ENCODE assay signal across 25 mouse cellular contexts in the genomic region with DNA sequence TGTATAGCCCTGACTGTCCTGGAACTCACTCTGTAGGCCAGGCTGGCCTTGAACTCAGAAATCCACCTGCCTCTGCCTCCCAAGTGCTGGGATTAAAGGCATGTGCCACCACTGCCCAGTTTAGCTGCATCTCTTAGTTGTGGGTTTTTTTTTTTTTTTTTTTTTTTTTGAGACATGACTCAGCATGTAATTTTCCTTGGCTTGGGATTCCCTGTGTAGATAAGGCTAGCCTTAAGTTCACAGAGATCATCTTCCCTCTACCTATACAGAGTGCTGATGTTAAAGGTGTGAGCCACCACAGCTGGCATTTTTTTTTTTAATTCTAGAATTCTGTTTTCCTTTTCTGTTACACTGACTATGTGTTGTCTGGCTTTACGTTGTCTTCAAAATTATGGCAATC. TPM values are rescaled to one million over a fixed set of nuclear protein-coding genes. Genes with fewer than 3 reads are reported as not detected.
A peak's percentile ranks its signal among the peaks of the same experiment; 100 is the strongest.
DNase-seq lines count a peak whose midpoint lies in the region; ATAC-seq and TF ChIP-seq lines count a peak whose summit lies in the region.
"Had no signal": no experiment of that assay in that cellular context is flagged by ENCODE, and none has a peak within 500 bp of the region (broad histone marks: within the 10 kb centered on the region; RNA-seq: fewer than 3 reads in every experiment).

No protein-coding gene starts in this region.

- no peaks in the 10 kb centered on the region for H3K9me3 ChIP-seq in CH12.LX (replicated peaks; ENCODE audit: low read length)
- no peaks in the 10 kb centered on the region for H3K9me3 ChIP-seq in E14TG2a.4 (ENCODE audit: low read length)
- H3K9me3 ChIP-seq in erythroblast, embryonic 14.5 days (ENCODE audit: control insufficient read depth, low read length): no peaks in the 10 kb centered on the region
- no peaks in the 10 kb centered on the region for H3K9me3 ChIP-seq in midbrain, embryonic 13.5 days
- H3K9me3 ChIP-seq: forebrain, embryonic 13.5 days; midbrain, embryonic 10.5 days; neural tube, embryonic 12.5 days had no signal

- no peak overlapping the region for H3K9ac ChIP-seq in CH12.LX (ENCODE audit: insufficient read depth, low read depth)
- no peak overlapping the region for H3K9ac ChIP-seq in midbrain, embryonic 13.5 days (replicated peaks)
- H3K9ac ChIP-seq: forebrain, embryonic 13.5 days; hindbrain, embryonic 14.5 days; neural tube, embryonic 12.5 days had no signal

- DNase-seq in layer of hippocampus, adult 2 months (ENCODE audit: low spot score in 2 of 2): no peak
- no peak for DNase-seq in layer of hippocampus, postnatal 25 days (ENCODE audit: extremely low spot score in 1 of 2, low spot score in 1 of 2)
- no peak for DNase-seq in CH12.LX (ENCODE audit: extremely low read depth)
- no peak for DNase-seq in urinary bladder, adult 2 months (ENCODE audit: low spot score)
- DNase-seq in lung, postnatal 4 days: no peak
- DNase-seq: adrenal gland, postnatal 25 days; B cell, adult 2 months; cerebellum, adult 18-20 months; cerebellum, postnatal 14 days; gastrocnemius, postnatal 36 days; heart, postnatal 4 days; kidney, adult 9 months; kidney, postnatal 10 days; layer of hippocampus, adult 9-11 months; right cerebral cortex, adult 18-20 months; right cerebral cortex, postnatal 4 days had no signal

- TF ChIP-seq RAD21 in CH12.LX (IDR thresholded peaks at IDR 0.05; ENCODE audit: low read depth, low read length): no peak

- in situ Hi-C loops in CH12.LX (cut with MboI; ENCODE audit: low pct_ligation_motif_present, low pct_unique_long_range_greater_than_20kb, low sequenced_read_pairs): no loop called here

- no peak for TF ChIP-seq EP300 in CH12.LX (IDR thresholded peaks at IDR 0.05; ENCODE audit: low read length)

- H3K27me3 ChIP-seq in CH12.LX (replicated peaks): no peaks in the 10 kb centered on the region
- H3K27me3 ChIP-seq in E14TG2a.4 (ENCODE audit: insufficient read depth, low read length): no peaks in the 10 kb centered on the region
- H3K27me3 ChIP-seq in erythroblast, embryonic 14.5 days (ENCODE audit: control insufficient read depth): no peaks in the 10 kb centered on the region
- H3K27me3 ChIP-seq in midbrain, embryonic 13.5 days: no peaks in the 10 kb centered on the region
- H3K27me3 ChIP-seq: forebrain, embryonic 13.5 days; neural tube, embryonic 12.5 days had no signal

- H3K27ac ChIP-seq in layer of hippocampus, adult 2 months: peak overlapping the region; percentile 4; the same call in 1 of the 2 replicates
- H3K27ac ChIP-seq in CH12.LX (ENCODE audit: insufficient read depth, low read depth): no peak overlapping the region
- no peak overlapping the region for H3K27ac ChIP-seq in midbrain, embryonic 13.5 days
- H3K27ac ChIP-seq: forebrain, embryonic 13.5 days; hindbrain, embryonic 14.5 days; midbrain, embryonic 10.5 days; neural tube, embryonic 12.5 days had no signal

- no peak for TF ChIP-seq POLR2A in CH12.LX (IDR thresholded peaks at IDR 0.05; ENCODE audit: low read depth, low read length)

- H3K4me2 ChIP-seq in CH12.LX (ENCODE audit: insufficient read depth, low read depth, poor library complexity, severe bottlenecking): no peak overlapping the region
- H3K4me2 ChIP-seq in midbrain, embryonic 13.5 days (replicated peaks): no peak overlapping the region
- H3K4me2 ChIP-seq: forebrain, embryonic 13.5 days; hindbrain, embryonic 14.5 days; neural tube, embryonic 12.5 days had no signal

- ATAC-seq in midbrain, embryonic 13.5 days: no peak
- ATAC-seq: forebrain, embryonic 13.5 days; intestine, postnatal 0 days had no signal

- H3K4me1 ChIP-seq in CH12.LX (ENCODE audit: control insufficient read depth in 1 of 2, insufficient read depth in 2 of 2) (peaks cover 4 to 77% of the 10 kb centered on the region in 2 experiments), E14TG2a.4 (replicated peaks; ENCODE audit: low read depth, low read length) (peaks cover 94% of the 10 kb centered on the region)
- peaks cover 54% of the 10 kb centered on the region for H3K4me1 ChIP-seq in erythroblast, embryonic 14.5 days (ENCODE audit: control insufficient read depth)
- peaks cover 38% of the 10 kb centered on the region for H3K4me1 ChIP-seq in midbrain, embryonic 13.5 days (replicated peaks)

- dilution Hi-C loops in CH12.LX (cut with MboI; ENCODE audit: extremely low pct_ligation_motif_present, extremely low pct_unique_long_range_greater_than_20kb, low sequenced_read_pairs): no loop called here

- TF ChIP-seq CTCF in layer of hippocampus, adult 2 months (conservative IDR thresholded peaks at IDR 0.05): no peak
- TF ChIP-seq CTCF in CH12.LX (conservative IDR thresholded peaks at IDR 0.05 in 1 of 2, IDR thresholded peaks at IDR 0.05 in 1 of 2; ENCODE audit: low read depth in 2 of 2, low read length in 2 of 2) (no peak), E14TG2a.4 (conservative IDR thresholded peaks at IDR 0.05; ENCODE audit: low read length) (no peak)

- H3K36me3 ChIP-seq in CH12.LX (replicated peaks in 1 of 2; ENCODE audit: control insufficient read depth in 1 of 2, insufficient read depth in 1 of 2, low read length in 1 of 2): peaks cover 36 to 86% of the 10 kb centered on the region in 2 experiments
- peaks cover 91% of the 10 kb centered on the region for H3K36me3 ChIP-seq in E14TG2a.4 (ENCODE audit: insufficient read depth, low read length)
- peaks cover 99% of the 10 kb centered on the region for H3K36me3 ChIP-seq in erythroblast, embryonic 14.5 days (ENCODE audit: control insufficient read depth)
- H3K36me3 ChIP-seq in midbrain, embryonic 13.5 days: peaks cover 60% of the 10 kb centered on the region

- H3K79me2 ChIP-seq in CH12.LX (replicated peaks; ENCODE audit: control insufficient read depth, extremely low read depth, insufficient read depth, poor library complexity, severe bottlenecking): peaks cover 85% of the 10 kb centered on the region

- 100% methylated on average over 1 of the region's 1 CpGs for whole genome bisulfite sequencing in midbrain, embryonic 13.5 days

- H3K4me3 ChIP-seq in layer of hippocampus, adult 2 months: no peak overlapping the region
- no peak overlapping the region for H3K4me3 ChIP-seq in CH12.LX (replicated peaks in 1 of 3; ENCODE audit: low read depth in 2 of 3, low read length in 2 of 3, poor library complexity in 1 of 3)
- H3K4me3 ChIP-seq in E14TG2a.4 (replicated peaks; ENCODE audit: low read length): peak overlapping the region; percentile 2; the same call in 1 of the 2 replicates
- peak overlapping the region; percentile 22 for H3K4me3 ChIP-seq in erythroblast, embryonic 14.5 days (replicated peaks)
- no peak overlapping the region for H3K4me3 ChIP-seq in midbrain, embryonic 13.5 days (replicated peaks)
- H3K4me3 ChIP-seq: forebrain, embryonic 13.5 days; midbrain, embryonic 10.5 days; myocyte; neural tube, embryonic 12.5 days had no signal

TF ChIP-seq in CH12.LX, 34 proteins besides CTCF, POLR2A, EP300 and RAD21:
- TF ChIP-seq ZNF384 (IDR thresholded peaks at IDR 0.05; ENCODE audit: low read depth, low read length): peak; percentile 75
- TF ChIP-seq MXI1 (IDR thresholded peaks at IDR 0.05; ENCODE audit: low read depth, low read length): no peak
- TF ChIP-seq BHLHE40 (IDR thresholded peaks at IDR 0.05; ENCODE audit: low read depth, low read length): 0 out of 2 replicates have a peak, but pooled peaks have one; percentile 10
- TF ChIP-seq CHD2 (IDR thresholded peaks at IDR 0.05; ENCODE audit: low read length): no peak

RNA-seq across cellular contexts. Expression of gene 1810013L24Rik, which starts 7.7 kb away (rescaled TPM):
- 100 to 1,000 TPM; 103 to 107 TPM for total RNA-seq in layer of hippocampus, adult 2 months (2021)
- total RNA-seq in layer of hippocampus, postnatal 25 days (2021): 100 to 1,000 TPM in 1 of 2 experiments, 10 to 100 TPM in 1; 93.3 to 104 TPM
- 27.1 and 30.7 TPM in 2 replicates for total RNA-seq in CH12.LX (2012; rRNA removed)
- 30.0 and 32.8 TPM in 2 replicates for total RNA-seq in CH12.LX (2014; rRNA removed)
- polyA plus RNA-seq in CH12.LX (2012; ENCODE audit: insufficient read length, low read depth): 44.2 and 47.7 TPM in 2 replicates
- polyA plus RNA-seq in erythroblast, embryonic 14.5 days (2012): 1.8 and 2.1 TPM in 2 replicates
- 38.5 and 48.2 TPM in 2 replicates for polyA plus RNA-seq in urinary bladder, adult 2 months (2012; rRNA removed)
- polyA plus RNA-seq in midbrain, embryonic 13.5 days (2015; fragmentation: Nextera tagmentation; extraction: Ambion mirVana): 31.3 and 35.4 TPM in 2 replicates

RNA-seq across cellular contexts. Expression of gene Usp7, which starts 45.5 kb away (rescaled TPM):
- total RNA-seq in layer of hippocampus, adult 2 months (2021): 100 to 1,000 TPM; 163 to 168 TPM
- 100 to 1,000 TPM; 132 to 156 TPM for total RNA-seq in layer of hippocampus, postnatal 25 days (2021)
- total RNA-seq in CH12.LX (2012; rRNA removed) (113 and 140 TPM in 2 replicates), CH12.LX (2014; rRNA removed) (143 and 169 TPM in 2 replicates)
- 156 and 169 TPM in 2 replicates for polyA plus RNA-seq in CH12.LX (2012; ENCODE audit: insufficient read length, low read depth)
- 6.0 and 6.8 TPM in 2 replicates for polyA plus RNA-seq in erythroblast, embryonic 14.5 days (2012)
- 61.8 and 67.7 TPM in 2 replicates for polyA plus RNA-seq in urinary bladder, adult 2 months (2012; rRNA removed)
- polyA plus RNA-seq in midbrain, embryonic 13.5 days (2015; fragmentation: Nextera tagmentation; extraction: Ambion mirVana): 30.3 and 38.7 TPM in 2 replicates

Comparison
In these comparisons a context has a peak if more than half of its experiments do, and no peak if none do; other contexts are left out.
1. H3K4me3 ChIP-seq: peak in E14TG2a.4 (single experiment) and erythroblast, embryonic 14.5 days (single experiment); none in layer of hippocampus, adult 2 months (single experiment), CH12.LX (0 of 3) and midbrain, embryonic 13.5 days (single experiment).
2. RNA of gene 1810013L24Rik, which starts 7.7 kb away (polyA plus RNA-seq): 44.2 to 47.7 TPM in CH12.LX, 38.5 to 48.2 TPM in urinary bladder, adult 2 months and 31.3 to 35.4 TPM in midbrain, embryonic 13.5 days; 1.8 to 2.1 TPM in erythroblast, embryonic 14.5 days; every median in the first group is over 10 times any median in the second.